Mouse (Mus musculus) cerebellum, adult (tissue): ENCODE data around the gene Cd82.

Experiments
- ATAC-seq: cut with Nextera tagmentation; 2 replicates; pipeline ENCODE4 v1.9.2; 2017; ENCODE audit warnings: mild to moderate bottlenecking, moderate library complexity, mixed read lengths; ENCODE audit not compliant: insufficient number of reproducible peaks, low FRiP score, low TSS enrichment

The Cd82 gene

GRCm38 (mm10) chr2:93421320-93421719 lies 41.6 kb downstream of the Cd82 start:
- ATAC-seq, result no peak

GRCm38 (mm10) chr2:93419971-93420370 lies 43.0 kb downstream of the Cd82 start:
- ATAC-seq, result no peak

DNA sequence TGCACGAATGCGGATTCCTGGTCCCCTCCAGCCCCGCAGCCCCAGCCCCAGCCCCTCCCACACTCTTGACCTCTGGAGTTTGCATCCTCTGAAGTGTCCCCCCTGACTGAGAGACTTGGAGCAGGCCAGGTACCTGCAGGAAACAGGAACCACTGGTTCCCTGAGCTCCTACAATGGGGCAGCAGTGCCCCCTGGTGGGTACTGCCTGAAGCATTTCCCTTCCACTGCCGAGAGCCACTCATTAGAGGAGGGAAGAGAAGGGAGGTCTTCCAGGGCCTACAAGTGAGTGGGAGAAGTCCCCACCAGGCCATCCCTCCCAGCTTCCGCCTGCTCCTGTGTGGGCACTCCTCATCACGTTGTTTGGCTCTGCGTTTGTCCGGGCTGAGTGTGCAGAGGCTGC lies 44.5 kb downstream of the Cd82 start:
- peak; percentile 50; the same call in 1 of the 2 replicates for ATAC-seq

DNA sequence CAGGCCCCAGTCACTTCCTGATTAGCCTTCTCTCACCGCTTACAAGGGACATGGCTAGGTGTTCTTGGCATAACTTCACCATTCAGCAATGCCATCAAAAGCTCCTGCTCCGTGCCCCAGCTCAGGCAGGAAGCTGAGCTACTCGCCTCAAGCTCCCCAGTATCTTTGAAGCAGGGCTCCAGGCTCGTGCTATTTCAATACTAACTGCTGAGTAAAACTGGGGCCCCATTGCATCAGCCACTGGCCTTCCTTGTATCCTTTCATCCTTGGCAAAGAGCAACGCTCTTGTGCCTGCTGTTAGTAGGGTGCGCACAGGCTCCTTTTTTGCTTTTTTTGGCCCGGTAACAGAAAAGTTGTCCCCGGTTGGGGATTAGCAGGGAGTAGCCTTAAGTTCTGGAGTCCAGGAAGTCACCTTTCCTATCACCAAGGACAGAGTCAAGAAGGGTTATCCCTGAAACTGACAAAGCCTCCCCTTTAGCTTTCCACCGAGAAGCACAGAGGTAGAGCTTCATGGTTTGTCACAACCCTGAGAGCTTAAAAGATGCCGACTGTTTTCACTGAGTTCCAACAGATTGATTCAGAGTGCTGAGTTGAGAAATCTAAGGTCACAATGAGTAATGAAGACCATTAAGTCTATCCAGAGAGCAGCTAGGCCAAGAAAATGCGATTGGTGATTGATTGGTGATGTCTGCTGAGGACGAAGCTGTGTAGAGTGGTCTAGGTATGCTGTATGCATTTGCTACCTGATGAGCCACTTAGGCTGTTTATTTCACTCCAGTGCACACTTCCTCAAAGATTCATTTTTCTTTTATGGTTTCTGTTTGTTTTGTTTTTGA lies 45.8 kb downstream of the Cd82 start:
- ATAC-seq, result no peak

- no peak for ATAC-seq
These were observed 47.7 kb downstream of the Cd82 start for GRCm38 (mm10) chr2:93415281-93415680.

DNA sequence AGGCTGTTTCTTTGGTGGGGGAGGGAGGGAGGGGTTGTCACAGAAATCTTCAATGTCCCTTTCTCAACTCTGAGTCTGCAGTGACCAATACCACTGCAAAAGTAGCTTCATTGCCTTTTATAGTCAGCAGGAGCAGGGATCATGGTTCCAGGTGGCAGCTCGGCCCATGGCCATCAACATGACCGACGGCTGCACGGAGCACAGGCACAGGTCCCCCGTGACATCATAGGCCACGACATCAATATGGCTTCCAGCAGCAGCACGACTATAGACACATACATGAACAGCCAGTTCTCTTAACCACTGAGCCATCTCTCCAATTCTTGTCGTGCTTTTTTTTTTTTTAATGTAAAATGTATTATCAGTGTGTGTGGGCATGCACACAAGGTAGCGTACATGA lies 48.8 kb downstream of the Cd82 start:
- ATAC-seq, result no peak

DNA sequence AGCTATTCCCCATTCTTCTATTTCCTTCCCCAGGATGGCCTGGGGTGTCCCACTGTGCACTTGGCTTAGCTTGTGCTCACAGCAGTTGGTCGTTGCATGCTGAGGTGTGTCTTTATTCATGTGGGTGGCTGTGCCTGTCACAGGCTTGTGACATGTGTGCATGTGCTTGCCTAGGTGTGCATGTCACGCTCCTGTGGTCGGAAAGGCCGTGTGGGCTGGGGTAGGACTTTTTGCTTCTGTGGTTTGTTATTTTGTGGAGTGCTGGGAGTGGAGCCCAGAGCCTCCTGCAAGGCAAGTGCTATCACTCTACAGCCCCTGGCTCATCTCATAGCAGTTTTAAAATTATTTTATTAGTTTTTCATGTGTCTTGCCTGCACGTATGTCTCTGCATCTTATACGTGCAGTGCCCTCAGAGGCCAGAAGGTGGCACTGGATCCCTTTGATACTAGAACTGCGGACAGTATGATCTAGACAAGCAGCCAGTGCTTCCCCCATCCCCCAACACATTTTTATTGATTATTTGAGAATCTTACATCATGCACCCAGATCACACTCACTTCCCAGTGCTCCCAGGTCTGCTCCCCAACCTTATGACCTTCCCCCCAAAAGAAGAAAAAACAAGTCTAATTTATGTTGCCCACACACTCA lies 49.4 kb downstream of the Cd82 start:
- ATAC-seq, result no peak

GRCm38 (mm10) chr2:93412101-93412500 lies 50.8 kb downstream of the Cd82 start:
- ATAC-seq, result no peak

DNA sequence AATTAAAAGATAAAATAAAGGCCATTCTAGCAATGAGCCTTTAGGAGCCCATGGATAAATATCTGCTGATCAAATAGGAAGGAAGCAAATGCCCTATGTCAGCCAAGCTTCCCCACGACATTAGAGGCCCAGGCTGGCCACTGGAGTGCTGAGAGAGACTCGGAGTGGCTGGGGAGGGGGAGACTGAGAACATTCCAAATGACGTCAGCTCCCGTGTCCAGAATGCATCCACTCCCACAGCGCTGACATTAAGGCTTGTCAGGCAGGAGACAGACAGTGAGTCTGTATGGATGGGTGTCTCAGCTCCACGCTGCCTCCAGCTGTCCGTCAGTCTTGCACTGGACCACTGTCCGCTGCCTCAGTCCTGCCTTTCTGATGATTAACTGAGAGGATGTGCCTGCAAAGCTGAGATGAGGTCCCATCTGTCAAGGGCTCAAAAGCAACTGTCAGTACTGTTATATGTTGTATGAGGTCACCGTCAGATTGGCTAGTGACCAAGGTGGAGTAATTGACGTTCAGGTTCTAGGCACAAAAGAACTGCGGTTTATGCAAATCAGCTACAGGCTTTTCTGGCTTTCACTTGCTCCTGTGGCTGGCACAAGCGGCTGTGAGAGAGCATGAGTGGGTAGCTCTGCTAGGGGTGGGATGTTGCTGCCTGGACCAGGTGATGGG lies 51.9 kb downstream of the Cd82 start:
- no peak for ATAC-seq

GRCm38 (mm10) chr2:93405017-93405425 lies 57.9 kb downstream of the Cd82 start:
- no peak for ATAC-seq

DNA sequence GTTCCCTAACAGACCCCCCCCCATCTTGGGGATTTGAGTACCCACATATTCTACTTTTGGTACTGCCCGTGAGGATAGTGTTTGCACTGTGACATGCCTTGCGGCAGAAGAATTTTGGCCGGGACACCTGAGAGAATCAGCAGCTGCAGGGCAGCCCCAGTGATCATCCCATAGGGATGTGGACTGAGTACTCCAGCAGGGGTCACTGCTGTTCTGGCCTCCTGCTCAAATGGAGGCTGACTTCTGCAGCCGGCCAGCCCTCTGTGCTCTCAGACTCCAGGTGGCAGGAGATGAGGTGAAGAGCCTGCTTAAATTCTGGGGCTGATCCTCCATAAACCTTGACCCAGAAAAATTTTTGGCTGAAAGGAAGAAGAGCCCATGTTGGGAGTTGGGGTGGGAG lies 58.8 kb downstream of the Cd82 start:
- no peak for ATAC-seq

GRCm38 (mm10) chr2:93403267-93403666 lies 59.7 kb downstream of the Cd82 start:
- ATAC-seq, result no peak

GRCm38 (mm10) chr2:93391198-93391597 lies 71.7 kb downstream of the Cd82 start:
- no peak for ATAC-seq

- no peak for ATAC-seq
These were observed 72.6 kb downstream of the Cd82 start for GRCm38 (mm10) chr2:93390170-93390926.

- ATAC-seq, result no peak
These were observed 76.0 kb downstream of the Cd82 start for GRCm38 (mm10) chr2:93386958-93387357.

GRCm38 (mm10) chr2:93383831-93384230 lies 79.1 kb downstream of the Cd82 start:
- 0 out of 2 replicates have a peak, but pooled peaks have one; percentile 27 for ATAC-seq

GRCm38 (mm10) chr2:93380680-93381089 lies 82.3 kb downstream of the Cd82 start:
- ATAC-seq, result no peak

DNA sequence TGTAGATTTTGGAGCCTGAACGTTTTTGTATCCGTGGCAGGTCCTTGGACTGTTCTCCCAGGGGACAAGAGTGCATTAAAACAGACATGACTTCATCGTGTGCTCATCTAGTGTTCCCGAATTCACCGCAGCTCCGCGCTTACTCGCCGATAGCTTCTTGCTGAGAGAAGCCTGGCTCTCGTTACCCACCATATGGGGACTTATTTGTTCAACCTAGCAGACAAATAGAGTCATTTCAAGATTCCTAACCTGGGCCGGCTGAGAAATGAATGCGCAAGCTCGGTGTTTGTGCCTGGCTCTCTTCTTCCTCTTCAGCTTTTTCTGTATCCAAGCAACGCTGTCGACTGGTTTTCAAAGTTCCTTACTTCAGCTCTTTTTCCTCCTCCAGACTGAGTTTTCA lies 85.1 kb downstream of the Cd82 start:
- no peak for ATAC-seq

DNA sequence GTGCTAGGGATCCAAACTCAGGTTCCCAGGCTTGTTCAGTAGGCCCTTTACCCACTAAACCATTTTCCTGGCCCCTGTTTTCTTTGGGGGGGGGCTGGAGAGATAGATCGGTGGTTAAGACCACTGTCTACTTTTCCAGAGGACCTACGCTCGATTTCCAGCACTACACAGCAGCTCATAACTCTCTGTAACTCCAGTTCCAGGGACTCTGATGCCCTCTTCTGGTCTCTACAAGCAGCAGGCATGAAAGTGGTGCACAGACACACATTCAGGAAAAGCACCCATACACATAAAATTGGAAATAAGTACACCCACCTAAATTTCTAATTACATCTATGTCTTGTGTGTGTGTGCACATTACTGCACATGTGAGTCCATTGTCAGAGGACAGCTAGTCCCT lies 85.8 kb downstream of the Cd82 start:
- no peak for ATAC-seq

- ATAC-seq, result no peak
These were observed 90.1 kb downstream of the Cd82 start for GRCm38 (mm10) chr2:93372872-93373271.
